Mouse (Mus musculus): Measurements from ENCODE around the gene Sirt3.

GRCm38 (mm10) chr7:140881696-140882468, at the start of gene Sirt3, which contains the start of gene Psmd13:
- TF ChIP-seq POLR2A (IDR thresholded peaks at IDR 0.05; ENCODE audit: borderline replicate concordance, low read depth, low read length) (no peak), CTCF (IDR thresholded peaks at IDR 0.05; ENCODE audit: low read depth, low read length) (no peak)
